Mouse (Mus musculus): ENCODE results near the gene Focad. TPM values are rescaled to one million over a fixed set of nuclear protein-coding genes. Genes with fewer than 3 reads are reported as not detected.

The Focad gene
- polyA plus RNA-seq, 1 experiment from 2014 or later: 14.6 TPM

GRCm38 (mm10) chr4:88400302-88400991, 306.0 kb downstream of the Focad start:
- no peak overlapping the region for H3K4me3 ChIP-seq (ENCODE audit: low read depth, low read length)
- ATAC-seq (ENCODE audit: low FRiP score) (no peak), DNase-seq (ENCODE audit: low spot score) (no peak)
- H3K36me3 ChIP-seq (ENCODE audit: control insufficient read depth, insufficient read depth, low read length): no peaks in the 10 kb centered on the region
- H3K4me2 ChIP-seq (replicated peaks; ENCODE audit: low read depth, low read length): no peak overlapping the region
- no peak overlapping the region for H3K9ac ChIP-seq (ENCODE audit: low read depth, low read length)
- WGBS: 78% methylated on average over 9 of the region's 9 CpGs
- H3K4me1 ChIP-seq (replicated peaks; ENCODE audit: control insufficient read depth, insufficient read depth, low read length): no peaks in the 10 kb centered on the region
- no peak overlapping the region for H3K27ac ChIP-seq (ENCODE audit: low read depth, low read length)
- no peaks in the 10 kb centered on the region for H3K27me3 ChIP-seq (ENCODE audit: control insufficient read depth, insufficient read depth, low read length)
- no peaks in the 10 kb centered on the region for H3K9me3 ChIP-seq (ENCODE audit: control insufficient read depth, low read length)

GRCm38 (mm10) chr4:88400992-88401313, 306.5 kb downstream of the Focad start:
- no peak overlapping the region for H3K9ac ChIP-seq (ENCODE audit: low read depth, low read length)
- H3K36me3 ChIP-seq (ENCODE audit: control insufficient read depth, insufficient read depth, low read length): no peaks in the 10 kb centered on the region
- H3K27me3 ChIP-seq (ENCODE audit: control insufficient read depth, insufficient read depth, low read length): no peaks in the 10 kb centered on the region
- no peaks in the 10 kb centered on the region for H3K9me3 ChIP-seq (ENCODE audit: control insufficient read depth, low read length)
- H3K4me3 ChIP-seq (ENCODE audit: low read depth, low read length): no peak overlapping the region
- no peak overlapping the region for H3K4me2 ChIP-seq (replicated peaks; ENCODE audit: low read depth, low read length)
- ATAC-seq (ENCODE audit: low FRiP score): no peak
- 87% methylated on average over 7 of the region's 7 CpGs for WGBS
- no peak overlapping the region for H3K27ac ChIP-seq (ENCODE audit: low read depth, low read length)
- no peak for DNase-seq (ENCODE audit: low spot score)
- H3K4me1 ChIP-seq (replicated peaks; ENCODE audit: control insufficient read depth, insufficient read depth, low read length): no peaks in the 10 kb centered on the region

GRCm38 (mm10) chr4:88402884-88403283, 308.5 kb downstream of the Focad start:
- Histone ChIP-seq H3K4me3 (ENCODE audit: low read depth, low read length) (no peak overlapping the region), H3K9me3 (ENCODE audit: control insufficient read depth, low read length) (no peaks in the 10 kb centered on the region), H3K9ac (ENCODE audit: low read depth, low read length) (no peak overlapping the region), H3K27me3 (ENCODE audit: control insufficient read depth, insufficient read depth, low read length) (no peaks in the 10 kb centered on the region), H3K27ac (ENCODE audit: low read depth, low read length) (no peak overlapping the region), H3K4me2 (replicated peaks; ENCODE audit: low read depth, low read length) (no peak overlapping the region), H3K4me1 (replicated peaks; ENCODE audit: control insufficient read depth, insufficient read depth, low read length) (no peaks in the 10 kb centered on the region; the same call in 1 of the 2 replicates), H3K36me3 (ENCODE audit: control insufficient read depth, insufficient read depth, low read length) (no peaks in the 10 kb centered on the region)
- WGBS: 94% methylated on average over 6 of the region's 6 CpGs
- ATAC-seq (ENCODE audit: low FRiP score) (no peak), DNase-seq (ENCODE audit: low spot score) (no peak)

- 85% methylated on average over 4 of the region's 4 CpGs for WGBS
- H3K27ac ChIP-seq (ENCODE audit: low read depth, low read length): no peak overlapping the region
- peak; percentile 18 for DNase-seq (ENCODE audit: low spot score)
Observed at GRCm38 (mm10) chr4:88406887-88407696, 312.7 kb downstream of the Focad start.

GRCm38 (mm10) chr4:88409279-88409678, 314.9 kb downstream of the Focad start:
- Histone ChIP-seq H3K36me3 (ENCODE audit: control insufficient read depth, insufficient read depth, low read length) (no peaks in the 10 kb centered on the region), H3K27me3 (ENCODE audit: control insufficient read depth, insufficient read depth, low read length) (no peaks in the 10 kb centered on the region), H3K4me1 (replicated peaks; ENCODE audit: control insufficient read depth, insufficient read depth, low read length) (no peaks in the 10 kb centered on the region; the same call in 1 of the 2 replicates), H3K9me3 (ENCODE audit: control insufficient read depth, low read length) (no peaks in the 10 kb centered on the region), H3K27ac (ENCODE audit: low read depth, low read length) (no peak overlapping the region), H3K4me3 (ENCODE audit: low read depth, low read length) (no peak overlapping the region), H3K4me2 (replicated peaks; ENCODE audit: low read depth, low read length) (no peak overlapping the region), H3K9ac (ENCODE audit: low read depth, low read length) (no peak overlapping the region)
- DNase-seq (ENCODE audit: low spot score): no peak
- no peak for ATAC-seq (ENCODE audit: low FRiP score)
- WGBS: 94% methylated on average over 4 of the region's 4 CpGs

More at GRCm38 (mm10) chr4:88406887-88407696, 312.7 kb downstream of the Focad start:
- H3K4me1 ChIP-seq (replicated peaks; ENCODE audit: control insufficient read depth, insufficient read depth, low read length): no peaks in the 10 kb centered on the region; the same call in 1 of the 2 replicates
- peak; percentile 75 for ATAC-seq (ENCODE audit: low FRiP score)
- no peak overlapping the region for H3K4me3 ChIP-seq (ENCODE audit: low read depth, low read length)
- H3K4me2 ChIP-seq (replicated peaks; ENCODE audit: low read depth, low read length): no peak overlapping the region
- H3K36me3 ChIP-seq (ENCODE audit: control insufficient read depth, insufficient read depth, low read length): no peaks in the 10 kb centered on the region
- no peaks in the 10 kb centered on the region for H3K9me3 ChIP-seq (ENCODE audit: control insufficient read depth, low read length)
- no peak overlapping the region for H3K9ac ChIP-seq (ENCODE audit: low read depth, low read length)
- no peaks in the 10 kb centered on the region for H3K27me3 ChIP-seq (ENCODE audit: control insufficient read depth, insufficient read depth, low read length)

GRCm38 (mm10) chr4:88412331-88412730, 317.9 kb downstream of the Focad start:
- ATAC-seq (ENCODE audit: low FRiP score) (no peak), DNase-seq (ENCODE audit: low spot score) (no peak)
- H3K4me2 ChIP-seq (replicated peaks; ENCODE audit: low read depth, low read length): no peak overlapping the region
- no peaks in the 10 kb centered on the region for H3K27me3 ChIP-seq (ENCODE audit: control insufficient read depth, insufficient read depth, low read length)
- H3K9me3 ChIP-seq (ENCODE audit: control insufficient read depth, low read length): no peaks in the 10 kb centered on the region
- no peaks in the 10 kb centered on the region for H3K36me3 ChIP-seq (ENCODE audit: control insufficient read depth, insufficient read depth, low read length)
- WGBS: 90% methylated on average over 2 of the region's 2 CpGs
- H3K4me3 ChIP-seq (ENCODE audit: low read depth, low read length): no peak overlapping the region
- 0 out of 2 replicates have a peak, but pooled peaks cover 2% of the 10 kb centered on the region for H3K4me1 ChIP-seq (replicated peaks; ENCODE audit: control insufficient read depth, insufficient read depth, low read length)
- H3K9ac ChIP-seq (ENCODE audit: low read depth, low read length): no peak overlapping the region
- H3K27ac ChIP-seq (ENCODE audit: low read depth, low read length): no peak overlapping the region

- no peak for ATAC-seq (ENCODE audit: low FRiP score)
Observed at GRCm38 (mm10) chr4:88415017-88415416, 320.6 kb downstream of the Focad start.

GRCm38 (mm10) chr4:88419378-88419777, 324.9 kb downstream of the Focad start:
- ATAC-seq (ENCODE audit: low FRiP score) (no peak), DNase-seq (ENCODE audit: low spot score) (no peak)
- Histone ChIP-seq H3K4me1 (replicated peaks; ENCODE audit: control insufficient read depth, insufficient read depth, low read length) (0 out of 2 replicates have a peak, but pooled peaks cover 2% of the 10 kb centered on the region), H3K4me2 (replicated peaks; ENCODE audit: low read depth, low read length) (no peak overlapping the region), H3K27ac (ENCODE audit: low read depth, low read length) (no peak overlapping the region), H3K27me3 (ENCODE audit: control insufficient read depth, insufficient read depth, low read length) (no peaks in the 10 kb centered on the region), H3K9ac (ENCODE audit: low read depth, low read length) (no peak overlapping the region), H3K36me3 (ENCODE audit: control insufficient read depth, insufficient read depth, low read length) (no peaks in the 10 kb centered on the region), H3K9me3 (ENCODE audit: control insufficient read depth, low read length) (no peaks in the 10 kb centered on the region), H3K4me3 (ENCODE audit: low read depth, low read length) (no peak overlapping the region)
- WGBS: 97% methylated on average over 5 of the region's 5 CpGs

More at GRCm38 (mm10) chr4:88415017-88415416, 320.6 kb downstream of the Focad start:
- no peak overlapping the region for H3K9ac ChIP-seq (ENCODE audit: low read depth, low read length)
- H3K27me3 ChIP-seq (ENCODE audit: control insufficient read depth, insufficient read depth, low read length): no peaks in the 10 kb centered on the region
- H3K4me2 ChIP-seq (replicated peaks; ENCODE audit: low read depth, low read length): no peak overlapping the region
- WGBS: 49% methylated on average over 2 of the region's 2 CpGs
- DNase-seq (ENCODE audit: low spot score): no peak
- H3K27ac ChIP-seq (ENCODE audit: low read depth, low read length): no peak overlapping the region
- no peak overlapping the region for H3K4me3 ChIP-seq (ENCODE audit: low read depth, low read length)
- no peaks in the 10 kb centered on the region for H3K36me3 ChIP-seq (ENCODE audit: control insufficient read depth, insufficient read depth, low read length)
- H3K4me1 ChIP-seq (replicated peaks; ENCODE audit: control insufficient read depth, insufficient read depth, low read length): 0 out of 2 replicates have a peak, but pooled peaks cover 2% of the 10 kb centered on the region
- H3K9me3 ChIP-seq (ENCODE audit: control insufficient read depth, low read length): no peaks in the 10 kb centered on the region

Data from hindbrain, embryonic 11.5 days (tissue).